ENCODE assay signal across 16 mouse cellular contexts in genomic region chr17:7916782-7917574, GRCm38 (mm10). TPM values are rescaled to one million over a fixed set of nuclear protein-coding genes. Genes with fewer than 3 reads are reported as not detected.
DNase-seq lines count a peak whose midpoint lies in the region; ATAC-seq and TF ChIP-seq lines count a peak whose summit lies in the region.
"Had no signal": no experiment of that assay in that cellular context is flagged by ENCODE, and none has a peak within 500 bp of the region (broad histone marks: within the 10 kb centered on the region; RNA-seq: fewer than 3 reads in every experiment).

No protein-coding gene starts in this region.

- no peak for ATAC-seq in kidney, embryonic 15.5 days (replicated peaks; ENCODE audit: low FRiP score)
- ATAC-seq in granulocyte monocyte progenitor cell, adult 5-6 weeks (replicated peaks; ENCODE audit: poor library complexity, severe bottlenecking): peak; percentile 94
- ATAC-seq in neutrophil, adult 5-6 weeks (ENCODE audit: extremely low read depth, insufficient number of reproducible peaks, low FRiP score, poor library complexity, severe bottlenecking): peak; percentile 78
- ATAC-seq: CD4-positive, CD25-positive, alpha-beta regulatory T cell, adult 4 months had no signal

- no peak for TF ChIP-seq CTCF in lung, adult 2 months (IDR thresholded peaks at IDR 0.05; ENCODE audit: insufficient read depth, low read length)
- TF ChIP-seq CTCF in cerebellum, adult 2 months (IDR thresholded peaks at IDR 0.05; ENCODE audit: borderline replicate concordance, insufficient read depth, low read depth, low read length): no peak

- H3K27me3 ChIP-seq in kidney, embryonic 15.5 days: no peaks in the 10 kb centered on the region
- no peaks in the 10 kb centered on the region for H3K27me3 ChIP-seq in forebrain, embryonic 10.5 days (ENCODE audit: poor library complexity, severe bottlenecking)
- H3K27me3 ChIP-seq in cerebellum, adult 2 months (ENCODE audit: control insufficient read depth, insufficient read depth, low read length): no peaks in the 10 kb centered on the region
- H3K27me3 ChIP-seq: limb, embryonic 13.5 days had no signal

- no peak overlapping the region for H3K4me2 ChIP-seq in kidney, embryonic 15.5 days
- H3K4me2 ChIP-seq: limb, embryonic 13.5 days had no signal

- no peak for DNase-seq in kidney, adult 9 months
- DNase-seq in lung, postnatal 25 days (ENCODE audit: low spot score): peak; percentile 38
- no peak for DNase-seq in lung, adult 2 months
- DNase-seq in forebrain, embryonic 10.5 days (ENCODE audit: extremely low spot score, low spot score): no peak
- no peak for DNase-seq in cerebellum, adult 2 months
- DNase-seq: adrenal gland, postnatal 14 days; cerebellum, adult 8-10 months; heart, adult 2 months; right cerebral cortex, postnatal 4 days had no signal

- H3K4me1 ChIP-seq in kidney, embryonic 15.5 days: peaks cover 41% of the 10 kb centered on the region
- no peaks in the 10 kb centered on the region for H3K4me1 ChIP-seq in lung, adult 2 months (ENCODE audit: control insufficient read depth, insufficient read depth, low read length)
- H3K4me1 ChIP-seq in forebrain, embryonic 10.5 days: no peaks in the 10 kb centered on the region
- no peaks in the 10 kb centered on the region for H3K4me1 ChIP-seq in cerebellum, adult 2 months (ENCODE audit: control insufficient read depth, insufficient read depth, low read length)
- H3K4me1 ChIP-seq: limb, embryonic 13.5 days; midbrain, embryonic 10.5 days had no signal

- TF ChIP-seq POLR2A in lung, adult 2 months (IDR thresholded peaks at IDR 0.05; ENCODE audit: borderline replicate concordance, extremely low read depth, low read depth, low read length): no peak
- no peak for TF ChIP-seq POLR2A in cerebellum, adult 2 months (IDR thresholded peaks at IDR 0.05; ENCODE audit: borderline replicate concordance, insufficient read depth, low read length)

- no peaks in the 10 kb centered on the region for H3K9me3 ChIP-seq in kidney, embryonic 15.5 days (replicated peaks)
- peaks cover 3% of the 10 kb centered on the region; the same call in 1 of the 2 replicates for H3K9me3 ChIP-seq in forebrain, embryonic 10.5 days
- H3K9me3 ChIP-seq: limb, embryonic 13.5 days; midbrain, embryonic 10.5 days had no signal

- WGBS in kidney, embryonic 15.5 days: 31% methylated on average over 12 of the region's 12 CpGs
- WGBS in lung, adult 2 months: 51% methylated on average over 12 of the region's 12 CpGs
- 86% methylated on average over 12 of the region's 12 CpGs for WGBS in forebrain, embryonic 10.5 days
- WGBS in cerebellum, adult 2 months: 78% methylated on average over 12 of the region's 12 CpGs

- no peaks in the 10 kb centered on the region for H3K36me3 ChIP-seq in kidney, embryonic 15.5 days
- no peaks in the 10 kb centered on the region for H3K36me3 ChIP-seq in forebrain, embryonic 10.5 days (replicated peaks)
- H3K36me3 ChIP-seq: embryonic facial prominence, embryonic 10.5 days; limb, embryonic 13.5 days; midbrain, embryonic 10.5 days had no signal

- H3K27ac ChIP-seq in kidney, embryonic 15.5 days: 0 out of 2 replicates have a peak overlapping the region, but pooled peaks have one; percentile 15
- no peak overlapping the region for H3K27ac ChIP-seq in forebrain, embryonic 10.5 days
- no peak overlapping the region for H3K27ac ChIP-seq in cerebellum, adult 2 months (ENCODE audit: insufficient read depth, low read length)
- H3K27ac ChIP-seq: embryonic facial prominence, embryonic 10.5 days; heart, adult 2 months; limb, embryonic 13.5 days; midbrain, embryonic 10.5 days had no signal

- no peak overlapping the region for H3K4me3 ChIP-seq in kidney, embryonic 15.5 days (replicated peaks)
- H3K4me3 ChIP-seq in lung, adult 2 months (replicated peaks; ENCODE audit: extremely low read depth, low read depth, low read length): no peak overlapping the region
- H3K4me3 ChIP-seq in forebrain, embryonic 10.5 days: no peak overlapping the region
- no peak overlapping the region for H3K4me3 ChIP-seq in cerebellum, adult 2 months (replicated peaks; ENCODE audit: insufficient read depth, low read depth, low read length)
- H3K4me3 ChIP-seq: embryonic facial prominence, embryonic 10.5 days; heart, adult 2 months; limb, embryonic 13.5 days; midbrain, embryonic 10.5 days had no signal

- H3K9ac ChIP-seq in kidney, embryonic 15.5 days: no peak overlapping the region
- H3K9ac ChIP-seq: limb, embryonic 13.5 days had no signal

RNA-seq across cellular contexts. Expression of gene Tagap, which starts 8.8 kb away (rescaled TPM):
- 0.51 and 0.84 TPM in 2 replicates for polyA plus RNA-seq in kidney, embryonic 15.5 days (2015; fragmentation: Nextera tagmentation; extraction: Ambion mirVana)
- polyA plus RNA-seq in lung, adult 2 months (2012; rRNA removed): 2.6 and 3.5 TPM in 2 replicates
- total RNA-seq in granulocyte monocyte progenitor cell, adult 5-6 weeks (2014; fragmentation: Nextera tagmentation): 21.8 and 23.3 TPM in 2 replicates
- 19.3 and 21.8 TPM in 2 replicates for total RNA-seq in granulocyte monocyte progenitor cell, adult 5-6 weeks (2017)
- 83.2 and 88.4 TPM in 2 replicates for total RNA-seq in neutrophil, adult 5-6 weeks (2017)
- 0.29 and 0.37 TPM in 2 replicates for polyA plus RNA-seq in forebrain, embryonic 10.5 days (2016; fragmentation: Nextera tagmentation; extraction: Ambion mirVana)
- 0.25 and 0.39 TPM in 2 replicates for polyA plus RNA-seq in cerebellum, adult 2 months (2012; rRNA removed)

RNA-seq across cellular contexts. Expression of gene Rsph3a, which starts 28.4 kb away (rescaled TPM):
- polyA plus RNA-seq in kidney, embryonic 15.5 days (2015; fragmentation: Nextera tagmentation; extraction: Ambion mirVana): 52.0 and 61.3 TPM in 2 replicates
- 76.2 and 115 TPM in 2 replicates for polyA plus RNA-seq in lung, adult 2 months (2012; rRNA removed)
- 14.5 and 28.2 TPM in 2 replicates for total RNA-seq in granulocyte monocyte progenitor cell, adult 5-6 weeks (2014; fragmentation: Nextera tagmentation)
- total RNA-seq in granulocyte monocyte progenitor cell, adult 5-6 weeks (2017): 61.7 and 125 TPM in 2 replicates
- 22.2 and 28.2 TPM in 2 replicates for total RNA-seq in neutrophil, adult 5-6 weeks (2017)
- polyA plus RNA-seq in forebrain, embryonic 10.5 days (2016; fragmentation: Nextera tagmentation; extraction: Ambion mirVana): 59.7 and 61.0 TPM in 2 replicates
- 33.6 and 41.6 TPM in 2 replicates for polyA plus RNA-seq in cerebellum, adult 2 months (2012; rRNA removed)
